Mouse (Mus musculus) ovary, postnatal 36 days (tissue): Measurements from ENCODE around the gene Myoc.
A peak's percentile ranks its signal among the peaks of the same experiment; 100 is the strongest.

Source experiments
- DNase-seq: peaks from one replicate; pipeline ENCODE4 v3.0.0; 2022; ENCODE audit warnings: low spot score, mixed read lengths

Myoc gene

DNA sequence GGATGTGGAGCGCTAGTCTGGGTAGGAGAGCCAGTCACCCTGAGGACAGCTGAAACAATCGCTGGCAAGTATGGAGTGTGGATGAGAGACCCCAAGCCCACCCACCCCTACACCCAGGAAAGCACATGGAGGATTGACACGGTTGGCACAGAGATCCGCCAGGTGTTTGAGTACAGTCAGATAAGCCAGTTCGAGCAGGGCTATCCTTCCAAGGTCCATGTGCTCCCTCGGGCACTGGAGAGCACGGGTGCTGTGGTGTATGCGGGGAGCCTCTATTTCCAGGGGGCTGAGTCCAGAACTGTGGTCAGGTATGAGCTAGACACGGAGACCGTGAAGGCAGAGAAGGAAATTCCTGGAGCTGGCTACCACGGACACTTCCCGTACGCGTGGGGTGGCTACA lies 9.5 kb downstream of the Myoc start:
- no peak for DNase-seq

DNA sequence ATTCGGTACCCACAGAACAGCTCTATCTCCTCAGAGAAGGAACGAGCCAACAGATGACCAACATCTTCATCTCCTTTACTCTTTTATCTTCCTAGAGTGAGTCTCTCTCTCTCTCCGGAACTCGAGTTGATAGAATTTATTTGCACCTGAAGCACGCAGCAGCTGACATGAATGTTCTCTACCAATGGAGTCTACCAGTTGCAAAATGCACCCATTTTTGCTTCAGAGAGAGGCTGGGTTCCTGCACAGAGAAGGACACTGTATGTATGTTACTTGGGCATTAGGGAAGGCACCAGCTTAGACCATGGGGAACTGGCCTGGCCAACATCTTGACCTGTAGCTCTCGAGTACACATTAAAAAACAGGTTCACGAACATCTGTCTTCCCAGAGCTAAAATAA lies 19.2 kb downstream of the Myoc start, which contains the start of gene Myocos:
Gene Myocos (minus strand): TSS at position 101 of the 400 bp plus-strand sequence.
- DNase-seq, result no peak

DNA sequence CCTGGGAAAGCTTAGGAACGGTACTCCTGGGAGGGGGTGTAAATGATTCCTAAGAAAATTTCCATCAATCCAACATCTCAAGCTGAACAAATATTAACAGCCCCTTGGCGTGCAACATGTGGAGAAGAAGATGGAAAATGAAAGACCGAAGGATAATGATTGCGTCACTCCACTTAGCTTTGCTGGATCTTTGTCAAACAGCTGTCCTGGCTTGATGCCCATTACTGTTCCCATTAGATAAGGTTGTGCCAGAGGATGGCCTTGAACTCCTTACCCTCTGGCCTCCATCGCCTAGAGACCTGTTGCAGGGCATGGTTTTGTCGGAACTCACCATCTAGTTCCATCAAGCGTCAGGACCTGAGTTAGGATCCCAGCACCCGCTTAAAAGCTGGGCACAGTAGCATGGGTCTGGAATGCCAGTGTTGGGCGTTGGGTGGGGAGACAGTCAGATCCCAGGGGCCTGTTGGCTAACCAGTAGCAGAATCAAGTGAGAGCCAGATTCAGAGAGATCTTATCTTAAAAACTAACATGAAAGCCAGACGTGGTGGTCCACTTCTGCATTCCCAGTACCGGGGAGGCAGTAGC lies 21.4 kb downstream of the Myoc start:
- DNase-seq, result peak; percentile 24

DNA sequence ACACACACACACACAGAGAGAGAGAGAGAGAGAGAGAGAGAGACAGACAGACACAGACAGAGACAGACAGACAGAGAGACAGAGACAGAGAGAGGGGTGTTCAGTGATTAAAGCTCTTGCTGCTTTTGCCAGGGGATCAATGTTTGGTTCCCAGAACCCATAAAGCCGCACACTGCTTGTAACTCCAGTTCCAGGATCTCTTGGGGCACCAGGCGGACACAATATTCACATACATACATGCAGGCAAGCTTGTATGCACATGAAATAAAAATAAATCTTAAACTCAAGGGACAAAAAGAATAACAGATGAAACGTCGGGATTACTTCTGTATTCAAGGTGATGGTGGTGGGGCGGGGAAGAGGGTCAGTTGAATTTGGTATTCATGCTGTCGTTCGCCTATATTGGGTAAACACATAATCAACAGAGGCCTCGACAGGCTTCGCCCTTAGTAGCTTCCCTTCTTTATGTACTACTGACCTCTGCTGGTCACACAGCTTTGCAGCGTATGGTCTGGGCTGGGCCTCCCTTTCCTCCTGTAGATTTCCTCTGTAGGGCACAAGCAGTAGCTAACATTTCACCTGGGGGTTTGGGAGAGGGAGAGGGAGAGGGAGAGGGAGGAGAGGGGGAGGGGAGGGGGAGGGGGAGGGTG lies 26.0 kb downstream of the Myoc start:
- peak; percentile 62 for DNase-seq

DNA sequence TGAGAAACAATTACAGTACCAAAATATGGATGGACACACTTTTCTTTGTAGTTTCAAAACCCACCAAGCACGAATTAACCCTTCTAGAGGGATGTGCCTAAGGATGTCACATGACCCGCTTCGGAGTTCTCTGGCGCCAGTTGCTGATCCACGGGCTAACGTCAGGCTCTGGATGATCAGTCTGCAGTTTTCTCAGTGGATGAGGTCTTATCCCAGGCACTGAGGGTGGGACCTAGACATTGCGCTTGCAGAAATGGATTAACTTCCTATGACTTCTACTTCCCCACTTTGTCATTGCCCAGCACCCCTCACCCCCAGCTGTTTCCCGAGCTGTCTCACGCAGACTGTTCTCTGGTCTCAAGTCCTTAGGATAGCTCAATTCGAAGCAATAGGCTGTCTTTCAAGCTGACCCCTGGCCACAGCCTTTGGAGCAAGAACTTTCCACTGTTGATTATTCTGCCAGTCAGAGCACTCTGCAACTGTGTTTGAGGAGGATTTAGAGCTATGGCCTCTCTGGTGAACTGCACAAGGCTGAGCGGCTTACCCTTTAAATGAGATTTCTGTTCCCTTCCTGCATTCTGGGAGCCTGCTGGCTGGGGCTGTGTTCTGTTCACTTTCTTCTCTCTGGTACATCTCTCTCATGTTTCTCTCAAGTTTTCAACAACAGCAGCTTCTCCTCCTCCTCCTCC lies 26.7 kb downstream of the Myoc start:
- no peak for DNase-seq

DNA sequence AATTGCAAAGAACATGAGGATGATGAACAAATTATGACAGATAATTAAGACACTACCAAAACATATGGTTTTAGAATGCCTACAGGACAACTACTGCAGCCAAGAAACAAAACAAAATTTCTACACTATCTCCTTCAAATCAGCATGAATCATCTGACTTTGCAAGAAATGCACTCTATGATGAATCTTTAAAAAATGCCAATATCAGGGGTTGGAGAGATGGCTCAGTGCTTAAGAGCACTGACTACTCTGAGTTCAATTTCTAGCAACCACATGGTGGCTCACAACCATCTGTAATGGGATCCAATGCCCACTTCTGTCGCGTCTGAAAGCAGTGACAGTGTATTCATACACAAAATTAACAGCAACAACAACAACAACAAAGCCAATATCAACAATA lies 54.8 kb downstream of the Myoc start:
- no peak for DNase-seq

DNA sequence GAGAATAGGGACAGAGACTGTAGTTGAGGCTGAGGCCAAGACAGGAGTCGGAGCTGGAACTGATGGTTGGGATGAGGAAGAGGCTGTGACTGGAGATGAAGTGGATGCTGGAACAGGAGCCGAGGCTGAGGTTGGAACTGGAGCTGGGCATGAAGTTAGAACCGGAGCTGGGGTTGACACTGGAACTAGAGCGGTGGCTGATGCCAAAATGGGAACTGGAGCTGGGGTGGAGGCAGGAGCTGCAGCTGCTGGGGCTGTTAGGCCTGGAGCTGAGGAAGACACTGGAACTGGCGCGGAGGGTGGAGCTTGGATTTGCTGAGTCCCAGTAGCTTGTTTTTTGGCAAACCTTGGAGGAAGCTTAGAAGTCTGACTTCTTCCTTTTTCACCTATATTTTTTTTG lies 58.9 kb downstream of the Myoc start:
- DNase-seq, result no peak
